Mouse (Mus musculus) CH12.LX (cell line): ENCODE data around the gene Babam2. TPM values are rescaled to one million over a fixed set of nuclear protein-coding genes. Genes with fewer than 3 reads are reported as not detected.

Experiments
- DNase-seq: peaks from one replicate; pipeline ENCODE4 v3.0.0-alpha.2; 2013; ENCODE audit errors: extremely low read depth
- H3K27ac ChIP-seq: 2 replicates; pipeline ENCODE4 v1.5.1; 2012; ENCODE audit warnings: low read depth, mild to moderate bottlenecking, control low read depth, moderate library complexity; ENCODE audit not compliant: insufficient read depth
- H3K27me3 ChIP-seq: replicated peaks from 2 replicates; pipeline ENCODE3; 2012; ENCODE audit warnings: inconsistent platforms
- H3K36me3 ChIP-seq, 2 experiments: replicated peaks in 1 of 2; 2 replicates each; pipeline versions ENCODE3 to v1.6.1; 2012; ENCODE audit warnings: inconsistent platforms in 1 of 2, low read length in 1 of 2, mild to moderate bottlenecking in 1 of 2, mixed read lengths in 1 of 2, moderate library complexity in 1 of 2; ENCODE audit not compliant: control insufficient read depth in 1 of 2, insufficient read depth in 1 of 2
- H3K4me1 ChIP-seq, 2 experiments: 2 replicates each; pipeline ENCODE4 v1.6.1; 2012; ENCODE audit warnings: inconsistent platforms in 1 of 2, moderate library complexity in 1 of 2; ENCODE audit not compliant: insufficient read depth in 2 of 2, control insufficient read depth in 1 of 2
- H3K4me2 ChIP-seq: 2 replicates; pipeline ENCODE4 v1.6.1; 2012; ENCODE audit warnings: low read depth, mild to moderate bottlenecking, control low read depth; ENCODE audit not compliant: poor library complexity, insufficient read depth, severe bottlenecking
- H3K4me3 ChIP-seq, 3 experiments: fragments of 150-350 bp in 1 of 3; sonication (generic) in 1 of 3; replicated peaks in 1 of 3; 2 replicates each; pipeline versions ENCODE3 to v1.5.1; 2011 to 2012; ENCODE audit warnings: low read depth in 2 of 3, low read length in 2 of 3, mild to moderate bottlenecking in 2 of 3, moderate library complexity in 2 of 3, control low read depth in 1 of 3, improper control_type of control experiment in 1 of 3, inconsistent platforms in 1 of 3, mixed read lengths in 1 of 3; ENCODE audit not compliant: poor library complexity in 1 of 3
- H3K79me2 ChIP-seq: replicated peaks from 2 replicates; pipeline ENCODE4 v1.6.1; 2012; ENCODE audit warnings: mild to moderate bottlenecking, moderate library complexity; ENCODE audit not compliant: control insufficient read depth, poor library complexity, insufficient read depth, severe bottlenecking; ENCODE audit errors: extremely low read depth
- H3K9ac ChIP-seq: 2 replicates; pipeline ENCODE4 v1.6.1; 2012; ENCODE audit warnings: low read depth, mild to moderate bottlenecking, control low read depth, moderate library complexity; ENCODE audit not compliant: insufficient read depth
- H3K9me3 ChIP-seq: replicated peaks from 2 replicates; pipeline ENCODE3; 2012; ENCODE audit warnings: low read length, inconsistent platforms, mixed read lengths
- BHLHE40 ChIP-seq: IDR thresholded peaks from 2 replicates; pipeline ENCODE4 v1.6.1; 2011; ENCODE audit warnings: mild to moderate bottlenecking, low read depth, low read length, improper control_type of control experiment
- CHD2 ChIP-seq: IDR thresholded peaks from 2 replicates; pipeline ENCODE4 v1.6.1; 2011; ENCODE audit warnings: low read length, improper control_type of control experiment
- CTCF ChIP-seq, 2 experiments: IDR thresholded peaks in 1 of 2; conservative IDR thresholded peaks in 1 of 2; 2 replicates each; pipeline ENCODE4 v1.5.1; 2011 to 2012; ENCODE audit warnings: low read depth in 2 of 2, low read length in 2 of 2, improper control_type of control experiment in 1 of 2, inconsistent platforms in 1 of 2, mild to moderate bottlenecking in 1 of 2, moderate library complexity in 1 of 2
- E2F4 ChIP-seq: IDR thresholded peaks from 2 replicates; pipeline ENCODE4 v1.6.1; 2011; ENCODE audit warnings: low read depth, low read length, improper control_type of control experiment; ENCODE audit not compliant: insufficient replicate concordance
- GABPA ChIP-seq: IDR thresholded peaks from 2 replicates; pipeline ENCODE4 v1.6.1; 2012; ENCODE audit warnings: low read depth, low read length, improper control_type of control experiment, inconsistent platforms; ENCODE audit not compliant: insufficient replicate concordance
- HCFC1 ChIP-seq: IDR thresholded peaks from 2 replicates; pipeline ENCODE4 v1.6.1; 2012; ENCODE audit warnings: low read depth, mild to moderate bottlenecking, inconsistent platforms, low read length, improper control_type of control experiment
- JUND ChIP-seq: conservative IDR thresholded peaks from 2 replicates; pipeline ENCODE4 v1.6.1; 2011; ENCODE audit warnings: low read depth, low read length, improper control_type of control experiment
- KAT2A ChIP-seq: IDR thresholded peaks from 2 replicates; pipeline ENCODE4 v1.6.1; 2012; ENCODE audit warnings: low read length, improper control_type of control experiment, inconsistent platforms; ENCODE audit not compliant: insufficient replicate concordance
- MAFK ChIP-seq: IDR thresholded peaks from 2 replicates; pipeline ENCODE4 v1.6.1; 2011; ENCODE audit warnings: low read length, improper control_type of control experiment; ENCODE audit not compliant: insufficient replicate concordance
- MAX ChIP-seq: IDR thresholded peaks from 2 replicates; pipeline ENCODE4 v1.6.1; 2011; ENCODE audit warnings: low read length, improper control_type of control experiment
- MAZ ChIP-seq: IDR thresholded peaks from 2 replicates; pipeline ENCODE4 v1.6.1; 2012; ENCODE audit warnings: low read depth, mild to moderate bottlenecking, inconsistent platforms, low read length, improper control_type of control experiment, moderate library complexity
- MEF2A ChIP-seq: IDR thresholded peaks from 2 replicates; pipeline ENCODE4 v1.6.1; 2014; ENCODE audit warnings: low read depth, mild to moderate bottlenecking, inconsistent platforms, low read length, improper control_type of control experiment, borderline replicate concordance
- NELFE ChIP-seq: IDR thresholded peaks from 2 replicates; pipeline ENCODE4 v1.6.1; 2011; ENCODE audit warnings: low read depth, low read length, improper control_type of control experiment
- PAX5 ChIP-seq: IDR thresholded peaks from 2 replicates; pipeline ENCODE4 v1.6.1; 2012; ENCODE audit warnings: low read length, inconsistent platforms, mixed read lengths
- POLR2AphosphoS2 ChIP-seq: IDR thresholded peaks from 2 replicates; pipeline ENCODE4 v1.6.1; 2011; ENCODE audit warnings: low read depth, low read length, improper control_type of control experiment
- RAD21 ChIP-seq: IDR thresholded peaks from 2 replicates; pipeline ENCODE4 v1.6.1; 2011; ENCODE audit warnings: low read depth, mild to moderate bottlenecking, low read length, improper control_type of control experiment, moderate library complexity
- SMC3 ChIP-seq: IDR thresholded peaks from 2 replicates; pipeline ENCODE4 v1.6.1; 2011; ENCODE audit warnings: low read depth, low read length, improper control_type of control experiment
- TBP ChIP-seq: conservative IDR thresholded peaks from 2 replicates; pipeline ENCODE4 v1.6.1; 2011; ENCODE audit warnings: low read depth, low read length, improper control_type of control experiment
- TCF12 ChIP-seq: IDR thresholded peaks from 2 replicates; pipeline ENCODE4 v1.6.1; 2014; ENCODE audit warnings: low read depth, mild to moderate bottlenecking, inconsistent platforms, low read length, improper control_type of control experiment
- USF1 ChIP-seq: IDR thresholded peaks from 2 replicates; pipeline ENCODE4 v1.6.1; 2014; ENCODE audit warnings: low read depth, mild to moderate bottlenecking, inconsistent platforms, low read length, improper control_type of control experiment
- USF2 ChIP-seq: conservative IDR thresholded peaks from 2 replicates; pipeline ENCODE4 v1.6.1; 2011; ENCODE audit warnings: low read depth, low read length, improper control_type of control experiment
- ZC3H11A ChIP-seq: IDR thresholded peaks from 2 replicates; pipeline ENCODE4 v1.6.1; 2012; ENCODE audit warnings: low read depth, mild to moderate bottlenecking, inconsistent platforms, low read length, improper control_type of control experiment
- ZMIZ1 ChIP-seq: IDR thresholded peaks from 2 replicates; pipeline ENCODE4 v1.6.1; 2012; ENCODE audit warnings: low read depth, mild to moderate bottlenecking, inconsistent platforms, low read length, improper control_type of control experiment
- dilution Hi-C: fragments of 300-500 bp; cut with MboI; formaldehyde crosslinking; loops from 2 replicates; pipeline ENCODE4 v1.14.3; 2020; ENCODE audit warnings: low sequenced_read_pairs; ENCODE audit not compliant: extremely low pct_unique_long_range_greater_than_20kb, extremely low pct_ligation_motif_present
- in situ Hi-C: fragments of 300-500 bp; cut with MboI; formaldehyde crosslinking; loops from 3 replicates; pipeline ENCODE4 v1.14.3; 2019; ENCODE audit warnings: low sequenced_read_pairs, low pct_ligation_motif_present, low pct_unique_long_range_greater_than_20kb, mixed read lengths
- polyA plus RNA-seq: library from polyadenylated mRNA; unstranded; fragments of >175 nt; gene quantifications from 2 replicates; pipeline ENCODE4 v1.2.1, GENCODE M21; 2012; ENCODE audit warnings: low read depth; ENCODE audit not compliant: insufficient read length
- total RNA-seq, 2 experiments: library from RNA; depleted of rRNA; stranded (reverse); fragments of 300-350 nt in 1 of 2; fragments of >200 nt in 1 of 2; gene quantifications; 2 replicates each; pipeline ENCODE4 v1.2.3; 2012 to 2014

The Babam2 gene
- total and polyA plus RNA-seq, 3 experiments: 38.2 to 78.0 (median 39.8) TPM

DNA sequence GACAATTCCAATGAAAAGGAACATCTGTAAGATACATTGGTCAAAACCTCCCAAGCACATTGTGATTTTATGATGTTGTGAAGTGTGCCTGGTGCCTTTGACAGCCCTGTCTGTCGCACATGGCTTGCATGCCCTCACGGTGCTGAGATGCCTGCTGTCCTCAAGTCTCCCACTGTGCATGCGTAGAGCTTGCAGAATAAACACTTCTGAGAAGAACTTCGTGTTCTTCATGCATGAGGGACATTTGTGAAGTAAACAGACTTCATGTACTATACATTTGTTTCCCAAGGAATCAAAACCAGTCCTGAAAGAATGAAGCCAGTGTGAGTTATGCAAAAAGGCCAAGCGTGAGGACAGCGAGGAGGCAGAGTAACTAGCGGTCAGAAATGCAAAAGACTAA, 208.3 kb downstream of the Babam2 start:
- Histone ChIP-seq H3K27me3 (no peaks in the 10 kb centered on the region), H3K9me3 (no peaks in the 10 kb centered on the region), H3K79me2 (no peaks in the 10 kb centered on the region; the same call in 1 of the 2 replicates), H3K9ac (no peak overlapping the region), H3K4me3 (no peak overlapping the region), H3K4me1 (peaks cover 15 to 40% of the 10 kb centered on the region in 2 experiments), H3K4me2 (no peak overlapping the region), H3K36me3 (peaks cover 0 to 3% of the 10 kb centered on the region in 2 experiments), H3K27ac (no peak overlapping the region)
- dilution Hi-C loops (no loop called here), in situ Hi-C loops (no loop called here)
- TF ChIP-seq TCF12 (no peak), E2F4 (no peak), GABPA (no peak), NELFE (no peak), RAD21 (no peak), TBP (no peak), CTCF (conservative IDR thresholded peaks at IDR 0.05 in 1 of 2, IDR thresholded peaks at IDR 0.05 in 1 of 2; ENCODE audit: low read depth in 2 of 2, low read length in 2 of 2) (no peak), CHD2 (no peak), PAX5 (no peak), MAZ (no peak), MAFK (no peak), SMC3 (no peak), KAT2A (no peak), USF1 (no peak), ZC3H11A (no peak), POLR2AphosphoS2 (no peak), USF2 (no peak), MAX (no peak), ZMIZ1 (no peak), JUND (no peak)
- DNase-seq: no peak

DNA sequence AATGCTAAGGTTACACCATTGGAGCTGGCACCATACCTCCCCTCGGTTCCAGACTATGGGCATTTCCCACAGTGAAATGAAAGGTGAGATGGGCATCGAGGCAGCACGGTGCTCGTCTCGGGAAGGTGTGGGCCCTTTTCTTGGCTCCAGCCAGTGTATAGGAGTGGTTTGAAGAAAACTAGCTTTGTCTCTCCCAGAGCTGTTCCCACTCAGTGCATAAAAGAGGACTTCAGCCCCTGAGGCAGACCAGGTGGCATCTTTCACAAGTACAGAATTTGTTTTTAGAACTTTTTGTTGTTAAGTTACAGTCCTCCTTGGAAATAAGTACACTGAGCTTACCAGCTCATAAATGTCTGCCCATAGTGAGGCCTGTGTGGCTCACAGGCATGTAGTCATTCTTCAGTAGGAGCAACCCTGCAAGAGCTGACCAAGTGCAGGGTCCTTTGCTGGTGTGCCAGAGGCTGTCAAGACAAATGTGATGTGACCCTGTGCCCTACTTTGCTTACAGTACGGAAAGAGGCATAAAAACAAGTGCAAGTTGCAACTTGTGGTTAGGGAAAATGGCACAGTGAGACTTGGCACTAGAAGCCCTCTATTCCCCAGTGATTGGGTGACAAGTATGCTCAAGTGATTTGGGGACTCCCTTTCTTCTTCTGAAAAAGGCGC, 208.9 kb downstream of the Babam2 start:
- H3K9me3 ChIP-seq: no peaks in the 10 kb centered on the region
- H3K4me2 ChIP-seq: no peak overlapping the region
- peaks cover 0 to 3% of the 10 kb centered on the region in 2 experiments for H3K36me3 ChIP-seq
- in situ Hi-C loops: no loop called here
- no peak for TF ChIP-seq MAX
- no peak for TF ChIP-seq MEF2A
- no peak for TF ChIP-seq POLR2AphosphoS2
- no peak for TF ChIP-seq BHLHE40
- TF ChIP-seq HCFC1: no peak
- H3K4me1 ChIP-seq: peaks cover 15 to 40% of the 10 kb centered on the region in 2 experiments
- H3K27ac ChIP-seq: no peak overlapping the region
- H3K4me3 ChIP-seq: no peak overlapping the region
- no peaks in the 10 kb centered on the region; the same call in 1 of the 2 replicates for H3K79me2 ChIP-seq
- DNase-seq: no peak
- no peak overlapping the region for H3K9ac ChIP-seq
- dilution Hi-C loops: no loop called here
- no peaks in the 10 kb centered on the region for H3K27me3 ChIP-seq
